Mouse (Mus musculus) gastrocnemius, adult 2 months (tissue): ENCODE data around the gene Sel1l2. TPM values are rescaled to one million over a fixed set of nuclear protein-coding genes. Genes with fewer than 3 reads are reported as not detected.

Experiments used
- DNase-seq: peaks from one replicate; pipeline ENCODE4 v3.0.0; 2022
- H3K27ac ChIP-seq: fragments of 200-600 bp; 2 replicates; pipeline ENCODE4 v1.8.1; 2022; ENCODE audit warnings: mild to moderate bottlenecking
- H3K4me3 ChIP-seq: fragments of 200-600 bp; 2 replicates; pipeline ENCODE4 v1.8.1; 2022; ENCODE audit warnings: mild to moderate bottlenecking, moderate library complexity
- CTCF ChIP-seq: fragments of 200-600 bp; IDR thresholded peaks from 2 replicates; pipeline ENCODE4 v1.8.1; 2022; ENCODE audit warnings: antibody characterized with exemption, mild to moderate bottlenecking, moderate library complexity
- intact Hi-C: fragments of 180-260 bp; cut with DNase I; formaldehyde crosslinking; loops from one replicate; pipeline ENCODE4 v1.15.1; 2025
- long read RNA-seq, 2 experiments: library from polyadenylated mRNA; stranded (forward); transcript quantifications; one replicate each; pipeline ENCODE4 v2.0.0; 2021
- total RNA-seq, 2 experiments: library from RNA; stranded (reverse); gene quantifications; 2 replicates each; pipeline ENCODE4 v1.2.3; 2021

The Sel1l2 gene
- under 1 TPM in 1 of 2 experiments, not detected in 1; 0.14 TPM for total RNA-seq
- long read RNA-seq, experiment 1 = 0 reads
- long read RNA-seq, experiment 2 = 0 reads

- no peak for DNase-seq
These were observed at the start of gene Sel1l2 for GRCm38 (mm10) chr2:140389525-140389924. Sel1l2 (minus strand) TSS chr2:140389706.

GRCm38 (mm10) chr2:140439081-140439480, 49.6 kb upstream of the Sel1l2 start:
- no peak overlapping the region for H3K4me3 ChIP-seq
- H3K27ac ChIP-seq = no peak overlapping the region
- no peak for TF ChIP-seq CTCF
- intact Hi-C loops = no loop called here
- no peak for DNase-seq

More at GRCm38 (mm10) chr2:140389525-140389924, at the start of gene Sel1l2:
- Histone ChIP-seq H3K4me3 (no peak within 1 kb of the TSS), H3K27ac (no peak within 1 kb of the TSS)
- TF ChIP-seq CTCF = no peak
- intact Hi-C loops = no loop called here

GRCm38 (mm10) chr2:140427283-140427682, 37.8 kb upstream of the Sel1l2 start:
- DNase-seq = no peak
- Histone ChIP-seq H3K27ac (no peak overlapping the region), H3K4me3 (no peak overlapping the region)
- TF ChIP-seq CTCF = peak; percentile 76
- intact Hi-C loops = loop anchor here (5.0 to 10.0 kb wide), 2 partner anchors 232 to 255 kb away; partner anchors contain the start of genes Esf1 and Ndufaf5

- H3K4me3 ChIP-seq = no peak overlapping the region
- TF ChIP-seq CTCF = no peak
- intact Hi-C loops = loop anchor here (5.0 to 10.0 kb wide), 2 partner anchors 231 to 254 kb away; partner anchors contain the start of genes Esf1 and Ndufaf5
- DNase-seq = no peak
- no peak overlapping the region for H3K27ac ChIP-seq
These were observed 36.3 kb upstream of the Sel1l2 start for GRCm38 (mm10) chr2:140425844-140426243.

GRCm38 (mm10) chr2:140395744-140396231, 6.3 kb upstream of the Sel1l2 start:
- no peak for TF ChIP-seq CTCF
- intact Hi-C loops = loop anchor here (10.0 kb wide), 1 partner anchor 331 kb away; the partner anchor contains the start of gene Tasp1
- Histone ChIP-seq H3K4me3 (peak overlapping the region; percentile 91), H3K27ac (peak overlapping the region; percentile 90)
- DNase-seq = peak; percentile 62

GRCm38 (mm10) chr2:140395179-140395578, 5.7 kb upstream of the Sel1l2 start, which contains the start of gene Macrod2:
Macrod2 (plus strand) TSS chr2:140395309.
- no peak for TF ChIP-seq CTCF
- intact Hi-C loops = loop anchor here (10.0 kb wide), 1 partner anchor 330 kb away; the partner anchor contains the start of gene Tasp1
- peak within 1 kb of the TSS; percentile 90 for H3K27ac ChIP-seq
- DNase-seq = peak; percentile 99
- H3K4me3 ChIP-seq = peak within 1 kb of the TSS; percentile 91

- intact Hi-C loops = no loop called here
- H3K27ac ChIP-seq = no peak overlapping the region
- DNase-seq = no peak
- H3K4me3 ChIP-seq = no peak overlapping the region
- TF ChIP-seq CTCF = no peak
These were observed 24.7 kb downstream of the Sel1l2 start for GRCm38 (mm10) chr2:140364804-140365203.

- intact Hi-C loops = no loop called here
- Histone ChIP-seq H3K27ac (no peak overlapping the region), H3K4me3 (no peak overlapping the region)
- no peak for TF ChIP-seq CTCF
- DNase-seq = no peak
These were observed 29.6 kb downstream of the Sel1l2 start for GRCm38 (mm10) chr2:140359905-140360304.

- Histone ChIP-seq H3K27ac (no peak overlapping the region), H3K4me3 (no peak overlapping the region)
- no peak for TF ChIP-seq CTCF
- intact Hi-C loops = no loop called here
- no peak for DNase-seq
These were observed 47.1 kb downstream of the Sel1l2 start for GRCm38 (mm10) chr2:140342394-140342793.

- no peak overlapping the region for H3K27ac ChIP-seq
- no peak for TF ChIP-seq CTCF
- no peak overlapping the region for H3K4me3 ChIP-seq
- intact Hi-C loops = no loop called here
- DNase-seq = no peak
These were observed 58.8 kb downstream of the Sel1l2 start for GRCm38 (mm10) chr2:140330508-140331306.

- intact Hi-C loops = no loop called here
These were observed 86.4 kb downstream of the Sel1l2 start for GRCm38 (mm10) chr2:140302976-140303708.

GRCm38 (mm10) chr2:140297155-140297554, 92.4 kb downstream of the Sel1l2 start:
- Histone ChIP-seq H3K4me3 (no peak overlapping the region), H3K27ac (no peak overlapping the region)
- DNase-seq = no peak
- no peak for TF ChIP-seq CTCF
- intact Hi-C loops = no loop called here

More at GRCm38 (mm10) chr2:140302976-140303708, 86.4 kb downstream of the Sel1l2 start:
- no peak for DNase-seq
- Histone ChIP-seq H3K4me3 (no peak overlapping the region), H3K27ac (no peak overlapping the region)
- no peak for TF ChIP-seq CTCF
